Mouse (Mus musculus): ENCODE measurements around the gene Sp1. TPM values are rescaled to one million over a fixed set of nuclear protein-coding genes. Genes with fewer than 3 reads are reported as not detected.

The Sp1 gene
- total RNA-seq (2021): 10 to 100 TPM; 47.5 to 52.3 TPM
- long read RNA-seq, experiment 1, partial matches to known transcripts: 0 of 1 reads
- long read RNA-seq, experiment 1, other reads (novel, unspliced or antisense): 1 of 1 reads
- long read RNA-seq, experiment 2, full-length matches to known transcripts: 2 of 4 reads
- long read RNA-seq, experiment 2, partial matches to known transcripts: 0 of 4 reads
- long read RNA-seq, experiment 2, other reads (novel, unspliced or antisense): 2 of 4 reads

DNA sequence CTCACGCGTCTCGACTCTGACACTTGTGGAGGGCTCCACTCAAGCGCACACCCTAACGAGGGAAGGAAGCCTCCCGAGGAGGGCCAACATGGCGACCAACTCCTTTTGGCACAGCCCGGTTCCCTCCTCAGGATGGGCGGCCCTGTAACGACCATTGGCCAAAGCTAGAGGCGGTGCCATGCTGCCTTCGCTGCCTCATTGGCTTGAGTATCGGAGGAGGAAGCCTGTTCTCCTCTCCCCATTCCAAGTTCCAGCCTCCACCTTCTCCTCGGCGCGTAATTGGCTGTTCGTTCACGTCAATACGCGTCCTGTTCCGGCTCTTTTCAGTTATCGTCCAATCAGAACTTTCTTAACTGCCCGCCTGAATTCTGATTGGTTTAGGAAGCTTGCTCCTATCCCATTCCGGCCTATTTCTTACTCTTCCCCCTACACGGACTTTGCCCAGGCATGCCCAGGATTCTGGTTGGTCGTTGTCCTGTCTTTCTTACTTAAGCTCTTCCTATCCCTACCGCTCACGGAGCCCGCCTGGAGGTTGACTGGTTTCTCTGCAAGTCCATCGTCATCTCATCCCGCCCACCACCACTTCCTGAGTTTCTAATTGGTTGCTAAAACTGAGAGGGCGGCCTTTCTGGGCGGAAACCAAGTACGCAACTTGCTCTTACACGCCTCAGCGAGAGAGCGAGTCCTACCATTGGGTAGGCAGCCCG lies at the start of gene Sp1:
TSS of gene Sp1 (plus strand) at position 655 of the 707 bp plus-strand sequence.
- DNase-seq: peak; percentile 94 to 97
- intact Hi-C loops (cut with DNase I): no loop called here

DNA sequence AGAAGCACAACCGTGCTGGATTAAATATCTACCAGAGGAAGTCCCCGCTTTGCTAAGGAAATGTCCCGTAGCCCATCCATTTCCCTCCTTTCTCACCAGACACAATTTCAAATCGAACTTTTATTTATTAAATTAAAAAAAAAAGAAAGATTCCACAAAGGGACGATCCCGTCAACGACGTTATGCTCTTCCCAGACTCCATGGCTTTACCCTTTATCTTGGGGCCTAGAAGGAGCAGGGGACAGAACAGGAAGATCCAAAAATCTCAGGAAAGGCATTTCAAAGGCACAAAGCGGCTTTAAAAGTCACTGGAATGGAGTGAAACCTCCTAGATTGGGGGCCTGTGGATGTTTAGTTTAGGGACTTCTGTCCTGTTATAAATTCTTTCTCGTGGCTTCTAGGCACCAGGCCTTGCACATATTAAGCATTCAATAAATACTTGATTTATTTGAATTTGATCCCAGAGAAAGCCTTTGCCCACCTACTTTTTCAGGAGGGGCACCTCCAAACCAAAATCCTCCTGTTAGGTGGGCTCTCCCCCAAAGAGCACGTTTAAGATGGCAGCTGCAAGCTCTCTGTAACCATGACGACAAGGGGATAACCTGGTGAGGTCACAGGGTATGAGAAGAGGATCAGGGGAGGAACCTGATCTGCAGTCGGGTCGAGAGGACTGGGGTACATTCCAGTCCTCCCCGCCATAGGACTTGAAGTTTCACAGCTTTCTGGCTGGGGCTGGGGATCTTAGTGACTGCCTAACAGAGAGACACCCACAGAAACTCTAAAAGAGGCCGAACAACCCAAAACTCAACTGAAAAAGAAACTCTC lies 49.2 kb upstream of the Sp1 start:
- no peak for DNase-seq
- intact Hi-C loops (cut with DNase I): no loop called here

DNA sequence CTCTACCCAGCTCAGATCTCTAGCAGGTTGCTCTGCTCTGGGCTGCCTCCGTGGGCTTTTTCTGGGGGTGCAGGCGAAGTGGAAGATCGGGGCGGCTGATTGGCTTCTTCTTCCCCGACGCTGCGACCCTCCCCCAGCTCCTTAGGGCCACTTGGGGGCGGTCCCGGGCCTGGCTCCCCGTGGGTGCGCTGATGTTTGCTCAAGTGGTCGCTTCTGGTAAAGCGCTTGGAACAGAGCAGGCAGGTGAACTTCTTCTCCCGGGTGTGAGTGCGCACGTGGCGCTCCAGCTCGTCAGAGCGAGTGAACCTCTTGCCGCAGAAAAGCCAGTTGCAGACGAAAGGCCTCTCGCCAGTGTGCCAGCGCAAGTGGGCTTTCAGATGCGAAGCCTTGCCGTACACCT lies 47.8 kb upstream of the Sp1 start:
- intact Hi-C loops (cut with DNase I): no loop called here
- DNase-seq: no peak

GRCm38 (mm10) chr15:102358834-102359233 lies 47.1 kb upstream of the Sp1 start:
- DNase-seq: no peak
- intact Hi-C loops (cut with DNase I): no loop called here

DNA sequence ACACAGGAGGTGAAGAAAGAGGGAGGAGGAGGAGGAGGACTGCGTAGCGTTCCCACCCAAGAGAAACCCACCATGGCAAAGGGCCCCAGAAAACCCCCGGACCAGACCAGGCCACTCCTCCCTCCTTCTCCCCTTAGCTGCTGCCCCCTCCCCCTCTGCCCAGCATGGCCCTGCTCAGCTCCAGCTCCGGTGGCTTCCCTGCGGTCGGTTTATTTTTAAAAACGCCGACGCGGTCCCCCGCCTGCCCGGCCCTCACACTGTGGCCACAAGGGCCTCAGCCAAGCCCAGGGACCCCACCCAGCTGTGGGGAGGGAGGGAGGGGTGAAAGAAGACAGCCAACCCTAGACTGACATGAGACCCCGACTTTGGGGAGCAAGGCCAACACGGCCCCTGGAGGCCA lies 43.3 kb upstream of the Sp1 start:
- intact Hi-C loops (cut with DNase I): no loop called here
- peak in 1 of 2 experiments; percentile 35 for DNase-seq

GRCm38 (mm10) chr15:102364678-102365077 lies 41.3 kb upstream of the Sp1 start:
- intact Hi-C loops (cut with DNase I): no loop called here
- DNase-seq: no peak

DNA sequence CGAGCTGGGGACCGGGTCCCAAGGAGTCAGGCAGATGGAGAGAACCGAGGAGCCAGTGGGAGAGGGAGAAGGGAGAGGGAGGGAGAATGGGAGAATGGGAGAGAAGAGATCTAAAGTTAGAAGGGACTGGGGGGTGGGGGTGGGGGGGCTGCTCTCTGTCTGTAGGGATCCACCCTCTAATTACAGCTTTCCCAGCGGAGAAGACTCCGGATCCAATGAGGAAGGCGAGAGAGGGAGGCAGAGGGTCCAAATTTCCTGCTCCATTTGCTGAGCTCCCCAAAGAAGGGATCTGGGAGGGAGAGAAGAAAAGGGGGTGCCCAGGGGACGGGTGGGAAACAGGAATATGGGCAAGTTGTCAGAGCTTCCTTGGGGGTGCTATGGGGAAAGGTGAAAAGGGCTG lies 39.7 kb upstream of the Sp1 start:
- DNase-seq: no peak
- intact Hi-C loops (cut with DNase I): no loop called here

DNA sequence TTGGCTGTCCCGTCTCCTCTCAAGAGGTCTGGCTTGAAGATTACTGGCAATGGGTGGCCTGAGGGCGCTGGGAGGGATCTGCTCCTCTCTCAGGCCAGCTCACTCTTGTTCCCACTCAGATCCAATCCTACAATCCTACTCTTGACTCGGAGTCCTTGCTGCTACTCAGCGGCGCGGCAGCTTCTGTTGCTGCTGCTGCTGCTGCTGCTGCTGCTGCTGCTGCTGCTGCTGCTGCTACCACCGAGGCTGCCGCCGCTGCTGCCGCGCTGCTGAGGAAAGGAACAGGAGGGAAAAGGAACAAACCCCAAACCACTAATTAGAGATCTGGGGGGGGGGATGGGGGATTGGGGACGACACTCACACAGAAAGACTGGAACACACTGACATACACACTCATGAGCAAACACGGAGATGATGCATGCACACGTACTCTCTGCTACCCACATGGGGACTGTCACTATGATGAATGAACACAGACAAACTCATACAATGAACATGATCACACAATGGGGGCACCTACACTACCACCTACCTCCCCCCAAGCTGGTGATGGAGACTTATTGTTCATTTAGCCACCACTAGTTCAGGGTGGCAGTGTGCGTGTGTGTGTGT lies 39.1 kb upstream of the Sp1 start, which contains the start of gene Sp7:
TSS of gene Sp7 (minus strand) at position 450 of the 612 bp plus-strand sequence.
- intact Hi-C loops (cut with DNase I): no loop called here
- no peak for DNase-seq

- DNase-seq: no peak
- intact Hi-C loops (cut with DNase I): no loop called here
These were observed 36.0 kb upstream of the Sp1 start for GRCm38 (mm10) chr15:102369972-102370371.

- no peak for DNase-seq
- intact Hi-C loops (cut with DNase I): no loop called here
These were observed 35.2 kb upstream of the Sp1 start for GRCm38 (mm10) chr15:102370727-102371126.

DNA sequence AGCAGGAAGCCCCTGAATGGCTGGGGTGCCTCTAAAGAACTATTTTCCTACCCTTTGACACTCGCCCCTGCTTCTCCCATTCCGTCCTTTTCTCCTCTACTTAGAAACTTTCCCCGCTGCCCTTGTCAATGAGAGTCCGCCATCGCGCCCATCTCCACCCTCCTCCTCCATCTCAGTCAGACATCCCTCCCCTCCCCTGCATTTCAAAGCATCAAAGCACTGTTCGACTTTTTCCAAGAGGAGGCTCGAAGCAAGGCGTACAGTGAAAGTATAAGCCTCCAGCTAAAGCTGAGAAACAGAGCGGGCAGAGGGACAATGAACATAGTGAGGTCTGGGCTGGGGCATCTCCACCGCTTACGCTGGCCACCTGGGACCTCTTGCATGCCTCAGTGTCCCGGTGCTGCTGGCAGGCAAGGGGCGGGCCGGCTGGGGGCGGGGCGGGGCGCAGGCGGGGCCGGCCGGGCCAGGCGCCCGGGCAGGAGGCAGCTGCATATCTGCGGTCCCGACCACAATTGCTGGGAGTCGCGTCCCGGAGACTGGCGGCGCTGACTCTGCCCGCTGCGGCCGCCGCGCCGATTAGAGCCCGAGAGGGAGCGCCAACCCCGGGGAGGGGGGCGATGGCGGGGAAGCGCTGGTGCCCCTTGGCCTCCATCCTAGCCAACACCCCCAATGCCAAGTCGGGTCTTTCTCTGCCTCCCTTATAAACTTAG lies 29.3 kb upstream of the Sp1 start:
- DNase-seq: peak; percentile 70 to 73
- intact Hi-C loops (cut with DNase I): loop anchor here (1.0 to 5.0 kb wide), 3 partner anchors 21 to 89 kb away; no protein-coding TSS in a partner anchor

GRCm38 (mm10) chr15:102377163-102377543 lies 28.8 kb upstream of the Sp1 start:
- intact Hi-C loops (cut with DNase I): loop anchor here (2.0 to 5.0 kb wide), 2 partner anchors 34 to 90 kb away; no protein-coding TSS in a partner anchor
- peak; percentile 90 to 95 for DNase-seq

GRCm38 (mm10) chr15:102377810-102378262 lies 28.1 kb upstream of the Sp1 start:
- intact Hi-C loops (cut with DNase I): loop anchor here (2.0 to 5.0 kb wide), 2 partner anchors 35 to 91 kb away; no protein-coding TSS in a partner anchor
- peak; percentile 78 to 80 for DNase-seq

DNA sequence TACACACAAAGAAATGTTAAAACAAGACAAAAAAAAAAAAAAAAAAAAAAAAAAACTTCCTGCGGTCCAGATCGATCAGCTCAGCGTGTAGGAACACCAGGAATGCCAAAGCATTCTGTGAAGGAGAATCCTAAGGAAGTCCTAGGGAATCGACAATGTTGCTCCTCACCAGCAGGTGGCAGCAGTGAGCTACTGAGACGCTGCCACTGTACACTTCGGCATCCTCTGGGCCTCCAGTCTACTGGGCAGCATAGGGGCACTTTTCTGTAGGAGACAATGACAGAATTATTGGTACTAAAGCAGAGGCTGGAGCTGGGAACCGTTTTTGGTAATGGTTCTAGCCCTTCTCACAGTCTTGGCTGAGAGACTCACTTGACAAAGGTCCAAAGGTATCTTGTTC lies 24.4 kb upstream of the Sp1 start:
- intact Hi-C loops (cut with DNase I): loop anchor here (2.0 to 10.0 kb wide), 3 partner anchors 41 to 143 kb away; partner anchors contain the start of gene Npff
- peak; percentile 89 to 93 for DNase-seq

- intact Hi-C loops (cut with DNase I): loop anchor here (5.0 to 10.0 kb wide), 2 partner anchors 59 to 141 kb away; partner anchors contain the start of gene Npff
- no peak for DNase-seq
These were observed 22.3 kb upstream of the Sp1 start for GRCm38 (mm10) chr15:102383671-102384070.

- DNase-seq: no peak
- intact Hi-C loops (cut with DNase I): loop anchor here (10.0 kb wide), 1 partner anchor 138 kb away; the partner anchor contains the start of gene Npff
These were observed 19.3 kb upstream of the Sp1 start for GRCm38 (mm10) chr15:102386640-102387039.

DNA sequence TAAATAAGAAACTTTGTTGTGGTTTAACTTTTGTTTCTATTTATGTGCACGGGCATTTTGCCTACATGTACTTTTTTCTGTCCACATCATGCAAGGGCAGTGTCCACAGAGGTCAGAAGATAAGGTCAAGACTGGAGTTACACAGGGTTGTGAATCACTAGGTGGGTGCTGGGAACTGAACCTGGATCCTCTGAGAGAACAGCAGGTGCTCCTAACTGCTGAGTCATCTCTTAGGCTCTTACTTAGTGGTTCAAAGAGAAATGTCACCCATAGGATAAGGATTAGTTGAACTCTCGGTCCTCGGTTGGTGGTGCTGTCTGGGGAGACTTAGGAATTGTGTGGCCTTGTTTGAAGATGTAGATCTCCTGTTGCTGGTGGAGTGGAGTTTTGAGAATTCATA lies 17.0 kb upstream of the Sp1 start:
- no peak for DNase-seq
- intact Hi-C loops (cut with DNase I): loop anchor here (10.0 kb wide), 1 partner anchor 136 kb away; the partner anchor contains the start of gene Npff

- intact Hi-C loops (cut with DNase I): no loop called here
- DNase-seq: no peak
These were observed 13.4 kb upstream of the Sp1 start for GRCm38 (mm10) chr15:102392520-102392919.

- DNase-seq: no peak
- intact Hi-C loops (cut with DNase I): no loop called here
These were observed 12.3 kb upstream of the Sp1 start for GRCm38 (mm10) chr15:102393584-102394014.

Data from heart, postnatal 14 days (tissue).